Mouse (Mus musculus): ENCODE results near the gene Acta1. TPM values are rescaled to one million over a fixed set of nuclear protein-coding genes. Genes with fewer than 3 reads are reported as not detected.

The Acta1 gene
- total RNA-seq, 2 experiments from 2014 or later, result 919 to 3,617 TPM

DNA sequence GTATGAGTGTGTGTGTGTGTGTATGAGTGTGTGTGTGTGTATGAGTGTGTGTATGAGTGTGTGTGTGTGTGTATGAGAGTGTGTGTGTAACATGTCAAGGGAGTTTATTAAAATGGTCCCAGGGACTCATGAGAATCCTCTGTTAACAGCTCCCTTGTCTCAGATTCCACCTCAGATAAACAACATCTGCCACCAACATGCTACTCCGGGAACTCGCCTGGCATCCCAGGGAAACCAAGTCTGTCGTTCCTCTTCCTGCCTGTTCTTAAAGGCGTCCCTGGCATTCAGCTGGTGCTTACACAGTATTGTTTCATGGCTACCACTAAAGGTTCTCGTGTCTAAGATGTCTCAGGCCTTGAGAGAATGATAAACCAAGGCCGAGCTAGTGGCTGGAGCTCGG, 50.2 kb downstream of the Acta1 start:
- no peak for DNase-seq

DNA sequence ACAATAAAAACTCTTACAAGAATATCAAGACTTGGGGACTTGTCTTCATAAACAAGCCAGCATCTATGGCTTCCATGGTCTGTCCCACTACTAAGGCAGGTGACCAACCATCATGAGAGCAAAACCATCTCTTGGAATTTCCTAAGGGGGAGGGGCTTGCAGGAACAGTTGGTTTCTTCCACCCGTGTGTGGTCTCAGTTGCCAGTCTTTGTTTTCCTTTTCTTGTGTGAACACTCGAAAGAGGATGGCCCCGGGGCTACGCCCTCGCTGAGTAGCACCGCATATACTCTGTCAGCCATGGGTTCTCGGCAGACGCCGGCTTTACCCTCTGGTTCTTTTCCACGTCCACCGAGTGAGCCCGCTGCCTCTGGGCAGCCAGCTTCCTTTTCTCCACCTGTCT, 52.5 kb downstream of the Acta1 start:
- DNase-seq, result no peak

Other genes with a start within 250 kb of the Acta1 start
- 10 to 100 TPM; 42.8 to 48.5 TPM for gene Rhou, start 240.8 kb downstream of the Acta1 start, total RNA-seq (2021)
- gene Rab4a, start 88.8 kb downstream of the Acta1 start, total RNA-seq (2021), result 10 to 100 TPM; 19.6 to 21.3 TPM
- 1 to 10 TPM; 3.5 to 4.8 TPM for gene Ccsap, start 34.5 kb downstream of the Acta1 start, total RNA-seq (2021)
- 10 to 100 TPM; 19.7 to 24.6 TPM for gene Nup133, start 54.5 kb upstream of the Acta1 start, total RNA-seq (2021)
- 10 to 100 TPM; 18.9 to 25.4 TPM for gene Abcb10, start 88.4 kb upstream of the Acta1 start, total RNA-seq (2021)
- gene Taf5l, start 126.6 kb upstream of the Acta1 start, total RNA-seq (2021), result 10 to 100 TPM; 26.5 to 26.8 TPM
- gene Urb2, start 126.8 kb upstream of the Acta1 start, total RNA-seq (2021), result 10 to 100 TPM; 10.5 to 12.3 TPM

Measured in adrenal gland, postnatal 10 days (tissue).